Mouse (Mus musculus) left cerebral cortex, adult 9 months (tissue): ENCODE measurements around the gene Runx2.

Source experiments
- DNase-seq, 2 experiments: peaks; one replicate each; pipeline ENCODE4 v3.0.0; 2022; ENCODE audit warnings: low spot score in 2 of 2

The Runx2 gene

GRCm38 (mm10) chr17:44472695-44473094 lies 341.9 kb downstream of the Runx2 start:
- no peak for DNase-seq

- DNase-seq, result no peak
Measured at GRCm38 (mm10) chr17:44463679-44464078, 350.9 kb downstream of the Runx2 start.

GRCm38 (mm10) chr17:44460156-44460555 lies 354.4 kb downstream of the Runx2 start:
- DNase-seq, result no peak

GRCm38 (mm10) chr17:44459029-44459428 lies 355.6 kb downstream of the Runx2 start:
- DNase-seq, result no peak

- no peak for DNase-seq
Measured at GRCm38 (mm10) chr17:44456696-44457095, 357.9 kb downstream of the Runx2 start.

GRCm38 (mm10) chr17:44455681-44456600 lies 358.7 kb downstream of the Runx2 start:
- DNase-seq, result peak; percentile 11 to 64

GRCm38 (mm10) chr17:44449915-44450471 lies 364.6 kb downstream of the Runx2 start:
- no peak for DNase-seq
